ENCODE assay signal across 16 mouse cellular contexts in the genomic region with DNA sequence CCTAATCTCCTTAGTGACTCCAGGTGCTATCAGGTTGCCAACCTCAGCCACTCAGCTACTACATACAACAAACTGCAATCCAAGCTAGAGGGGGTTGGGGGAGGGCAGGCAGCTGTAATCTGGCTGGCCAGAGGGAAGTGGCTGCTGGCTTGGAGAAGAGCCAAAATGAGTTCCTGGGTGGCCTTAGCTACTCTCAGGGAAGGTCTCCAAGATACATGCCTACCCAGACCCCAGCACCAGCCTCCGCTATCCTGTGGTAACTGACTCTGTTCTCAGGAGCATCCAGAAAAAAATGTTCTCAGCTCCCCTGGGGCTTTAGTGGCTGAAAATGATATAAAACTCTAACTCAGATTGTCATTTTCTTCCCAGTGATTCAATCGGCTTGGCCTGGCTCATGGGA.
DNase-seq lines count a peak whose midpoint lies in the region; ATAC-seq and TF ChIP-seq lines count a peak whose summit lies in the region.
"Had no signal": no experiment of that assay in that cellular context is flagged by ENCODE, and none has a peak within 500 bp of the region (broad histone marks: within the 10 kb centered on the region; RNA-seq: fewer than 3 reads in every experiment).

No protein-coding gene starts in this region.

- no peak overlapping the region for H3K4me3 ChIP-seq in embryonic facial prominence, embryonic 14.5 days (ENCODE audit: low read depth, low read length)
- no peak overlapping the region for H3K4me3 ChIP-seq in embryonic facial prominence, embryonic 10.5 days
- H3K4me3 ChIP-seq in kidney, adult 2 months (ENCODE audit: insufficient read depth, low read depth, low read length): no peak overlapping the region
- H3K4me3 ChIP-seq in kidney, embryonic 15.5 days (replicated peaks): no peak overlapping the region
- H3K4me3 ChIP-seq in lung, postnatal 0 days (ENCODE audit: low read depth, low read length): no peak overlapping the region
- H3K4me3 ChIP-seq: embryonic facial prominence, embryonic 15.5 days had no signal

- H3K4me1 ChIP-seq in embryonic facial prominence, embryonic 14.5 days (ENCODE audit: control insufficient read depth, insufficient read depth, low read length): no peaks in the 10 kb centered on the region
- peaks cover 23% of the 10 kb centered on the region; the same call in 1 of the 2 replicates for H3K4me1 ChIP-seq in embryonic facial prominence, embryonic 10.5 days
- peaks cover 3% of the 10 kb centered on the region; the same call in 1 of the 2 replicates for H3K4me1 ChIP-seq in kidney, adult 2 months (ENCODE audit: control insufficient read depth, insufficient read depth, low read length)
- peaks cover 8% of the 10 kb centered on the region; the same call in 1 of the 2 replicates for H3K4me1 ChIP-seq in kidney, embryonic 15.5 days
- H3K4me1 ChIP-seq in lung, postnatal 0 days (ENCODE audit: insufficient read depth, low read depth, low read length): no peaks in the 10 kb centered on the region
- H3K4me1 ChIP-seq: embryonic facial prominence, embryonic 15.5 days had no signal

- no peak overlapping the region for H3K27ac ChIP-seq in embryonic facial prominence, embryonic 14.5 days (replicated peaks; ENCODE audit: low read depth, low read length)
- H3K27ac ChIP-seq in embryonic facial prominence, embryonic 10.5 days (replicated peaks): no peak overlapping the region
- no peak overlapping the region for H3K27ac ChIP-seq in kidney, adult 2 months (ENCODE audit: insufficient read depth, low read depth, low read length)
- H3K27ac ChIP-seq in kidney, embryonic 15.5 days: no peak overlapping the region
- H3K27ac ChIP-seq in lung, postnatal 0 days (ENCODE audit: low read length): no peak overlapping the region
- H3K27ac ChIP-seq: embryonic facial prominence, embryonic 15.5 days; kidney, postnatal 0 days; liver, embryonic 14.5 days had no signal

- TF ChIP-seq CTCF in kidney, adult 2 months (conservative IDR thresholded peaks at IDR 0.05; ENCODE audit: insufficient read depth, insufficient read length, low read depth, low read length): no peak
- no peak for TF ChIP-seq CTCF in lung, postnatal 0 days (IDR thresholded peaks at IDR 0.05)

- TF ChIP-seq POLR2A in kidney, adult 2 months (IDR thresholded peaks at IDR 0.05; ENCODE audit: low read depth, low read length): no peak

- no peaks in the 10 kb centered on the region for H3K9me3 ChIP-seq in embryonic facial prominence, embryonic 14.5 days (ENCODE audit: control insufficient read depth, low read length)
- no peaks in the 10 kb centered on the region for H3K9me3 ChIP-seq in embryonic facial prominence, embryonic 10.5 days
- no peaks in the 10 kb centered on the region for H3K9me3 ChIP-seq in kidney, embryonic 15.5 days (replicated peaks)
- no peaks in the 10 kb centered on the region for H3K9me3 ChIP-seq in lung, postnatal 0 days (ENCODE audit: low read length)
- H3K9me3 ChIP-seq: embryonic facial prominence, embryonic 15.5 days had no signal

- ATAC-seq in embryonic facial prominence, embryonic 14.5 days (ENCODE audit: low read depth): no peak
- no peak for ATAC-seq in kidney, embryonic 15.5 days (replicated peaks; ENCODE audit: low FRiP score)
- ATAC-seq in lung, postnatal 0 days: peak; percentile 35; the same call in 1 of the 2 replicates
- ATAC-seq in erythroid progenitor cell, adult 5-6 weeks (replicated peaks; ENCODE audit: low FRiP score, poor library complexity, severe bottlenecking): no peak
- ATAC-seq: forebrain, postnatal 0 days had no signal

- DNase-seq in embryonic facial prominence, embryonic 14.5 days (ENCODE audit: low spot score): peak; percentile 24
- DNase-seq in embryonic facial prominence, embryonic 10.5 days (ENCODE audit: low spot score): no peak
- peak; percentile 21 for DNase-seq in kidney, adult 2 months
- peak; percentile 42 for DNase-seq in MN1 (ENCODE audit: low spot score)
- peak; percentile 50 for DNase-seq in lung, postnatal 0 days (ENCODE audit: low spot score)
- DNase-seq in layer of hippocampus, adult 11-12 months (ENCODE audit: low spot score): no peak
- DNase-seq: cerebellum, adult 11-12 months; forebrain, postnatal 0 days; gastrocnemius, postnatal 10 days; right cerebral cortex, postnatal 4 days; thymus, postnatal 25 days had no signal

- TF ChIP-seq EP300 in lung, postnatal 0 days (IDR thresholded peaks at IDR 0.05): no peak

- no peak overlapping the region for H3K9ac ChIP-seq in embryonic facial prominence, embryonic 14.5 days (ENCODE audit: low read depth, low read length)
- no peak overlapping the region for H3K9ac ChIP-seq in kidney, embryonic 15.5 days
- H3K9ac ChIP-seq in lung, postnatal 0 days (replicated peaks; ENCODE audit: low read depth): no peak overlapping the region
- H3K9ac ChIP-seq: embryonic facial prominence, embryonic 15.5 days; forebrain, postnatal 0 days; liver, embryonic 14.5 days had no signal

- no peak overlapping the region for H3K4me2 ChIP-seq in embryonic facial prominence, embryonic 14.5 days (ENCODE audit: low read depth, low read length)
- no peak overlapping the region for H3K4me2 ChIP-seq in kidney, embryonic 15.5 days
- no peak overlapping the region for H3K4me2 ChIP-seq in lung, postnatal 0 days (replicated peaks; ENCODE audit: low read depth, low read length)
- H3K4me2 ChIP-seq: embryonic facial prominence, embryonic 15.5 days had no signal

- H3K27me3 ChIP-seq in embryonic facial prominence, embryonic 14.5 days (replicated peaks; ENCODE audit: control insufficient read depth, insufficient read depth, low read length): no peaks in the 10 kb centered on the region; the same call in 1 of the 2 replicates
- no peaks in the 10 kb centered on the region for H3K27me3 ChIP-seq in embryonic facial prominence, embryonic 10.5 days (replicated peaks; ENCODE audit: low read depth, poor library complexity, severe bottlenecking)
- H3K27me3 ChIP-seq in kidney, adult 2 months (replicated peaks; ENCODE audit: control insufficient read depth, insufficient read depth, low read length): no peaks in the 10 kb centered on the region
- no peaks in the 10 kb centered on the region for H3K27me3 ChIP-seq in kidney, embryonic 15.5 days
- H3K27me3 ChIP-seq in lung, postnatal 0 days (replicated peaks; ENCODE audit: insufficient read depth, low read length): no peaks in the 10 kb centered on the region
- H3K27me3 ChIP-seq: embryonic facial prominence, embryonic 15.5 days had no signal

- WGBS in embryonic facial prominence, embryonic 14.5 days: 62% methylated on average over 2 of the region's 2 CpGs
- WGBS in embryonic facial prominence, embryonic 10.5 days: 86% methylated on average over 2 of the region's 2 CpGs
- WGBS in kidney, adult 2 months: 82% methylated on average over 2 of the region's 2 CpGs
- WGBS in kidney, embryonic 15.5 days: 61% methylated on average over 2 of the region's 2 CpGs
- WGBS in lung, postnatal 0 days: 59% methylated on average over 2 of the region's 2 CpGs

- no peaks in the 10 kb centered on the region for H3K36me3 ChIP-seq in embryonic facial prominence, embryonic 14.5 days (ENCODE audit: control insufficient read depth, insufficient read depth, low read length)
- H3K36me3 ChIP-seq in embryonic facial prominence, embryonic 10.5 days (replicated peaks): no peaks in the 10 kb centered on the region
- no peaks in the 10 kb centered on the region for H3K36me3 ChIP-seq in kidney, adult 2 months (ENCODE audit: control insufficient read depth, insufficient read depth, low read length)
- H3K36me3 ChIP-seq in kidney, embryonic 15.5 days: no peaks in the 10 kb centered on the region
- H3K36me3 ChIP-seq in lung, postnatal 0 days (ENCODE audit: insufficient read depth, low read length): no peaks in the 10 kb centered on the region
- H3K36me3 ChIP-seq: embryonic facial prominence, embryonic 15.5 days had no signal

Comparison
In these comparisons a context has a peak if more than half of its experiments do, and no peak if none do; other contexts are left out.
1. DNase-seq: peak in embryonic facial prominence, embryonic 14.5 days (single experiment), kidney, adult 2 months (single experiment), MN1 (single experiment) and lung, postnatal 0 days (single experiment); none in embryonic facial prominence, embryonic 10.5 days (single experiment) and layer of hippocampus, adult 11-12 months (single experiment).